Mouse (Mus musculus) layer of hippocampus, postnatal 14 days (tissue): ENCODE data around the gene Slc22a8. TPM values are rescaled to one million over a fixed set of nuclear protein-coding genes. Genes with fewer than 3 reads are reported as not detected.

Source experiments
- DNase-seq, 2 experiments: peaks; one replicate each; pipeline ENCODE4 v3.0.0; 2021 to 2022; ENCODE audit warnings: low spot score in 2 of 2, mixed read lengths in 1 of 2
- total RNA-seq, 2 experiments: library from RNA; stranded (reverse); gene quantifications; 2 replicates each; pipeline ENCODE4 v1.2.3; 2021

Gene Slc22a8
- total RNA-seq, 2 experiments from 2014 or later: 17.9 to 18.8 TPM

GRCm38 (mm10) chr19:8594518-8594917, 3.5 kb downstream of the Slc22a8 start:
- DNase-seq: no peak

- no peak for DNase-seq
Measured at GRCm38 (mm10) chr19:8597269-8597668, 6.2 kb downstream of the Slc22a8 start.

- DNase-seq: no peak
Measured at GRCm38 (mm10) chr19:8599229-8599628, 8.2 kb downstream of the Slc22a8 start.

GRCm38 (mm10) chr19:8601922-8602321, 10.9 kb downstream of the Slc22a8 start:
- DNase-seq: no peak

- no peak for DNase-seq
Measured at GRCm38 (mm10) chr19:8602914-8603313, 11.9 kb downstream of the Slc22a8 start.

- no peak for DNase-seq
Measured at GRCm38 (mm10) chr19:8604536-8605240, 13.6 kb downstream of the Slc22a8 start.

- no peak for DNase-seq
Measured at GRCm38 (mm10) chr19:8605241-8605558, 14.1 kb downstream of the Slc22a8 start.

GRCm38 (mm10) chr19:8611358-8612123, 20.5 kb downstream of the Slc22a8 start:
- DNase-seq: no peak

GRCm38 (mm10) chr19:8613111-8613510, 22.1 kb downstream of the Slc22a8 start:
- DNase-seq: no peak

- DNase-seq: no peak
Measured at GRCm38 (mm10) chr19:8614343-8614742, 23.3 kb downstream of the Slc22a8 start.

- DNase-seq: no peak
Measured at GRCm38 (mm10) chr19:8616314-8616713, 25.3 kb downstream of the Slc22a8 start.

GRCm38 (mm10) chr19:8617904-8618303, 26.9 kb downstream of the Slc22a8 start, which contains the start of gene Slc22a6:
TSS of gene Slc22a6 (plus strand) at chr19:8618039.
- no peak for DNase-seq

- no peak for DNase-seq
Measured at GRCm38 (mm10) chr19:8621098-8621497, 30.0 kb downstream of the Slc22a8 start.

- no peak for DNase-seq
Measured at GRCm38 (mm10) chr19:8630249-8630648, 39.2 kb downstream of the Slc22a8 start.

GRCm38 (mm10) chr19:8630826-8631225, 39.8 kb downstream of the Slc22a8 start:
- no peak for DNase-seq

GRCm38 (mm10) chr19:8632029-8632428, 41.0 kb downstream of the Slc22a8 start:
- DNase-seq: no peak

GRCm38 (mm10) chr19:8642086-8642485, 51.0 kb downstream of the Slc22a8 start:
- DNase-seq: no peak

GRCm38 (mm10) chr19:8646393-8646792, 55.3 kb downstream of the Slc22a8 start:
- no peak for DNase-seq

- no peak for DNase-seq
Measured at GRCm38 (mm10) chr19:8655833-8656232, 64.8 kb downstream of the Slc22a8 start.

- no peak for DNase-seq
Measured at GRCm38 (mm10) chr19:8656341-8656740, 65.3 kb downstream of the Slc22a8 start.
